Mouse (Mus musculus) CH12.LX (cell line): ENCODE results near the gene Tlx3. TPM values are rescaled to one million over a fixed set of nuclear protein-coding genes. Genes with fewer than 3 reads are reported as not detected.

ENCODE experiments used
- DNase-seq: peaks from one replicate; pipeline ENCODE4 v3.0.0-alpha.2; 2013; ENCODE audit errors: extremely low read depth
- H3K27ac ChIP-seq: 2 replicates; pipeline ENCODE4 v1.5.1; 2012; ENCODE audit warnings: low read depth, mild to moderate bottlenecking, control low read depth, moderate library complexity; ENCODE audit not compliant: insufficient read depth
- H3K27me3 ChIP-seq: replicated peaks from 2 replicates; pipeline ENCODE3; 2012; ENCODE audit warnings: inconsistent platforms
- H3K36me3 ChIP-seq, 2 experiments: replicated peaks in 1 of 2; 2 replicates each; pipeline versions ENCODE3 to v1.6.1; 2012; ENCODE audit warnings: inconsistent platforms in 1 of 2, low read length in 1 of 2, mild to moderate bottlenecking in 1 of 2, mixed read lengths in 1 of 2, moderate library complexity in 1 of 2; ENCODE audit not compliant: control insufficient read depth in 1 of 2, insufficient read depth in 1 of 2
- H3K4me1 ChIP-seq, 2 experiments: 2 replicates each; pipeline ENCODE4 v1.6.1; 2012; ENCODE audit warnings: inconsistent platforms in 1 of 2, moderate library complexity in 1 of 2; ENCODE audit not compliant: insufficient read depth in 2 of 2, control insufficient read depth in 1 of 2
- H3K4me2 ChIP-seq: 2 replicates; pipeline ENCODE4 v1.6.1; 2012; ENCODE audit warnings: low read depth, mild to moderate bottlenecking, control low read depth; ENCODE audit not compliant: poor library complexity, insufficient read depth, severe bottlenecking
- H3K4me3 ChIP-seq, 3 experiments: fragments of 150-350 bp in 1 of 3; sonication (generic) in 1 of 3; replicated peaks in 1 of 3; 2 replicates each; pipeline versions ENCODE3 to v1.5.1; 2011 to 2012; ENCODE audit warnings: low read depth in 2 of 3, low read length in 2 of 3, mild to moderate bottlenecking in 2 of 3, moderate library complexity in 2 of 3, control low read depth in 1 of 3, improper control_type of control experiment in 1 of 3, inconsistent platforms in 1 of 3, mixed read lengths in 1 of 3; ENCODE audit not compliant: poor library complexity in 1 of 3
- H3K79me2 ChIP-seq: replicated peaks from 2 replicates; pipeline ENCODE4 v1.6.1; 2012; ENCODE audit warnings: mild to moderate bottlenecking, moderate library complexity; ENCODE audit not compliant: control insufficient read depth, poor library complexity, insufficient read depth, severe bottlenecking; ENCODE audit errors: extremely low read depth
- H3K9ac ChIP-seq: 2 replicates; pipeline ENCODE4 v1.6.1; 2012; ENCODE audit warnings: low read depth, mild to moderate bottlenecking, control low read depth, moderate library complexity; ENCODE audit not compliant: insufficient read depth
- H3K9me3 ChIP-seq: replicated peaks from 2 replicates; pipeline ENCODE3; 2012; ENCODE audit warnings: low read length, inconsistent platforms, mixed read lengths
- CHD1 ChIP-seq: IDR thresholded peaks from 2 replicates; pipeline ENCODE4 v1.6.1; 2012; ENCODE audit warnings: low read depth, low read length, improper control_type of control experiment, inconsistent platforms
- CHD2 ChIP-seq: IDR thresholded peaks from 2 replicates; pipeline ENCODE4 v1.6.1; 2011; ENCODE audit warnings: low read length, improper control_type of control experiment
- ELF1 ChIP-seq: IDR thresholded peaks from 2 replicates; pipeline ENCODE4 v1.6.1; 2014; ENCODE audit warnings: low read depth, mild to moderate bottlenecking, inconsistent platforms, low read length, improper control_type of control experiment
- ETS1 ChIP-seq: conservative IDR thresholded peaks from 2 replicates; pipeline ENCODE4 v1.6.1; 2012; ENCODE audit warnings: low read depth, mild to moderate bottlenecking, inconsistent platforms, low read length, improper control_type of control experiment, moderate library complexity
- IRF4 ChIP-seq: IDR thresholded peaks from 2 replicates; pipeline ENCODE4 v1.6.1; 2014; ENCODE audit warnings: low read depth, mild to moderate bottlenecking, inconsistent platforms, low read length, improper control_type of control experiment
- MAFK ChIP-seq: IDR thresholded peaks from 2 replicates; pipeline ENCODE4 v1.6.1; 2011; ENCODE audit warnings: low read length, improper control_type of control experiment; ENCODE audit not compliant: insufficient replicate concordance
- NELFE ChIP-seq: IDR thresholded peaks from 2 replicates; pipeline ENCODE4 v1.6.1; 2011; ENCODE audit warnings: low read depth, low read length, improper control_type of control experiment
- NRF1 ChIP-seq: IDR thresholded peaks from 2 replicates; pipeline ENCODE4 v1.6.1; 2014; ENCODE audit warnings: low read depth, mild to moderate bottlenecking, inconsistent platforms, low read length, improper control_type of control experiment, moderate library complexity
- POLR2A ChIP-seq: IDR thresholded peaks from 2 replicates; pipeline ENCODE4 v1.6.1; 2011; ENCODE audit warnings: low read depth, mild to moderate bottlenecking, improper control_type of control experiment, low read length
- POLR2AphosphoS2 ChIP-seq: IDR thresholded peaks from 2 replicates; pipeline ENCODE4 v1.6.1; 2011; ENCODE audit warnings: low read depth, low read length, improper control_type of control experiment
- ZMIZ1 ChIP-seq: IDR thresholded peaks from 2 replicates; pipeline ENCODE4 v1.6.1; 2012; ENCODE audit warnings: low read depth, mild to moderate bottlenecking, inconsistent platforms, low read length, improper control_type of control experiment
- dilution Hi-C: fragments of 300-500 bp; cut with MboI; formaldehyde crosslinking; loops from 2 replicates; pipeline ENCODE4 v1.14.3; 2020; ENCODE audit warnings: low sequenced_read_pairs; ENCODE audit not compliant: extremely low pct_unique_long_range_greater_than_20kb, extremely low pct_ligation_motif_present
- in situ Hi-C: fragments of 300-500 bp; cut with MboI; formaldehyde crosslinking; loops from 3 replicates; pipeline ENCODE4 v1.14.3; 2019; ENCODE audit warnings: low sequenced_read_pairs, low pct_ligation_motif_present, low pct_unique_long_range_greater_than_20kb, mixed read lengths
- polyA plus RNA-seq: library from polyadenylated mRNA; unstranded; fragments of >175 nt; gene quantifications from 2 replicates; pipeline ENCODE4 v1.2.1, GENCODE M21; 2012; ENCODE audit warnings: low read depth; ENCODE audit not compliant: insufficient read length
- total RNA-seq, 2 experiments: library from RNA; depleted of rRNA; stranded (reverse); fragments of 300-350 nt in 1 of 2; fragments of >200 nt in 1 of 2; gene quantifications; 2 replicates each; pipeline ENCODE4 v1.2.3; 2012 to 2014

Gene Tlx3
- total and polyA plus RNA-seq, 3 experiments: not detected

DNA sequence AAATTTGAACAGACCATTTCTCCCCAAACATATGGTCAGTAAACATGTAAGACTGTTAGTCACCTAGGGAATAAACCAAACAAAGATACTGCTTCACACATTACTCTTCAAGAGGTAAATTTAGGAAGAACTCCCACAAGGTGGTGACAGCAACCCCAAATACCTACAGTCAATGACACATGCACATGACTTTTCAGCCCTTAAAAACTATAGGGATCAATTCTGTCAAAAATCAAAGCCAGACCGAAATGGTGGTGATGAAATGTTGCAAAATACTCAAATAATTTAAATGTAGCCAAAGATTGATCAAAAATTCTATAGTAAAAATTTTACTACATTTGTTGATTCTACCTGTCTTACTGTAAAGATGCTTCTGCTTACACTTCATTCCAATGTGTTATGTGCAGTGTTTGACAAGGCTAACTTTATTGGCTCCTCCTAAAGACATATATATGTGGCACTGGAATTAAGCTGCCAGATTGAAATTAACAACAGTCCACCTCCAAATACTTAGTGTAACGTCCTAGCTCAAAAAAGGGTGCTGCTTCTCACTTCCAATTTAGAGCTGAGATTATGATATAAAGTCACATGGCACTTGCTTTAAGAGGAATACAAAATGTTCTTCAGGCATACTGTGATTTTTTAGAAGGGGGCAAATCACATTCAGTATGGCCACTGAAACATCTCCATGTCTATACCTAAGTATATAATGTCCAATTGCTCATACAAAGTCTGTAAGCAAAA, 45.8 kb downstream of the Tlx3 start (continued):
- no peak for TF ChIP-seq ELF1

DNA sequence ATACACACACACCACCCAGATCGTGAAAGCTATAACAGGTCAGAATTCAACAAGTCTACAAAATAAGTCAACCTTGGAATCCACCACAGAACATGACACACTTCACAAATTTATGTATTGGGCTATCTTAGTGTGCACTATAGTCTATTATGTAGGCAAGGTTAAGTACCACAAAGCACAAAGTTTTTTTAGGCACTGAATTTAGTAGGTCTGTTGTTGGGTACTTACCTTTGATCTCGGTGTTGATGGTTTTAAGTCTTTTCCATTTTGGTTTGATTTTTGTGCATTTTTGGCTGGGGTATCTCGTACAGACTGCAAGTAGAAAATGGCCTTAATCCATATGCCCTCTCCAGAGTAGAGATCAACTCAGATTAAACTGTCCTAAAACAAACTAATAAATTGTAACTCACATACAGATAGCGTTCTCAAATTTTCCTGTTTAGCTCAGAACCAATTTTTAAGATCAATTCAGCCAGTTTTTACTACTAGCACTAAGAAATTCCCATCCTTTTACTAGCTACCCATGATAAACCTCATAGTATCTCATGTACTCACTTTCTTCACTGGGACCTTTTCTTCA, 46.9 kb downstream of the Tlx3 start:
- no peak overlapping the region for H3K27ac ChIP-seq
- H3K27me3 ChIP-seq: no peaks in the 10 kb centered on the region
- peaks cover 54 to 96% of the 10 kb centered on the region in 2 experiments for H3K36me3 ChIP-seq
- peak overlapping the region; percentile 19; the same call in 1 of the 2 replicates for H3K9ac ChIP-seq
- peaks cover 59% of the 10 kb centered on the region for H3K79me2 ChIP-seq
- dilution Hi-C loops: no loop called here
- no peaks in the 10 kb centered on the region for H3K9me3 ChIP-seq
- peak; percentile 35; the same call in 1 of the 2 replicates for TF ChIP-seq POLR2A
- peak; percentile 78; the same call in 1 of the 2 replicates for TF ChIP-seq POLR2AphosphoS2
- TF ChIP-seq IRF4: no peak
- TF ChIP-seq ZMIZ1: peak; percentile 80
- peak; percentile 91 for TF ChIP-seq CHD1
- 0 out of 2 replicates have a peak, but pooled peaks have one; percentile 50 for TF ChIP-seq CHD2
- no peak for TF ChIP-seq NRF1
- 0 out of 2 replicates have a peak, but pooled peaks have one; percentile 29 for TF ChIP-seq NELFE
- TF ChIP-seq MAFK: peak; percentile 23; the same call in 1 of the 2 replicates
- no peak overlapping the region for H3K4me3 ChIP-seq
- in situ Hi-C loops: no loop called here
- H3K4me1 ChIP-seq: peaks cover 3 to 58% of the 10 kb centered on the region in 2 experiments; a peak in 3 of 4 replicates
- no peak for DNase-seq
- no peak overlapping the region for H3K4me2 ChIP-seq

DNA sequence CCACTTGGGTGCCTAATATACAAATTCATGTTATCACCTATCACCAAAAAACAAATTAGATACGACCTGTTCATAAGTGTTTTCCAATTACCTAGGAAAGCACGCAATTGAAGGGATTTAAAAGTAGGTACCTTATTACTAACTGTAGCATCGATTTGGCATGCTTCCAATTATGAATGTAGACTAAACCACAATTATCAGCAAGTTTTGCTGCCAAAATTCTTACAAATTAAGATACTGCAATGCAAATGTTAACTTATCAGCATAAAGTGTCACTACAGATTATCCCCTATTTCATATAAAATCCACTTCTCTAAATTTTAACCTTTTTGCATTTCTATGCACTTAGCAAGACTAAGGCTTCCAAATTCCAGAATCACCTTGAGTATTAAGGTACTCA, 48.9 kb downstream of the Tlx3 start:
- Histone ChIP-seq H3K36me3 (peaks cover 59 to 97% of the 10 kb centered on the region in 2 experiments), H3K9me3 (no peaks in the 10 kb centered on the region), H3K4me3 (no peak overlapping the region), H3K27me3 (no peaks in the 10 kb centered on the region)
- in situ Hi-C loops: no loop called here
- DNase-seq: no peak
- no peak for TF ChIP-seq ETS1
- TF ChIP-seq POLR2A: peak; percentile 19; the same call in 1 of the 2 replicates
- TF ChIP-seq, all 38 proteins: peak for 1
- dilution Hi-C loops: no loop called here
- H3K4me2 ChIP-seq: no peak overlapping the region
- H3K4me1 ChIP-seq: peaks cover 3 to 60% of the 10 kb centered on the region in 2 experiments; a peak in 3 of 4 replicates
- H3K79me2 ChIP-seq: peaks cover 38% of the 10 kb centered on the region
- no peak overlapping the region for H3K9ac ChIP-seq
- H3K27ac ChIP-seq: no peak overlapping the region
